Mouse (Mus musculus) mouse trophoblast stem cell (cell line): ENCODE measurements at regions not wholly inside any gene's neighbourhood (a gene's known extent, or its start where the extent isn't known, plus 50 kb on each side); places are given as distances from the start of the nearest gene placed in this dataset.

Experiments
- in situ Hi-C, 2 experiments: fragments of 300-500 bp; cut with MseI, MboI; formaldehyde crosslinking; loops; 2 replicates in 1 of 2; 3 replicates in 1 of 2; pipeline ENCODE4 v1.15.1; 2025

GRCm38 (mm10) chr13:44538238-44538637 lies 191.0 kb upstream of the Jarid2 start:
- in situ Hi-C loops = no loop called here

DNA sequence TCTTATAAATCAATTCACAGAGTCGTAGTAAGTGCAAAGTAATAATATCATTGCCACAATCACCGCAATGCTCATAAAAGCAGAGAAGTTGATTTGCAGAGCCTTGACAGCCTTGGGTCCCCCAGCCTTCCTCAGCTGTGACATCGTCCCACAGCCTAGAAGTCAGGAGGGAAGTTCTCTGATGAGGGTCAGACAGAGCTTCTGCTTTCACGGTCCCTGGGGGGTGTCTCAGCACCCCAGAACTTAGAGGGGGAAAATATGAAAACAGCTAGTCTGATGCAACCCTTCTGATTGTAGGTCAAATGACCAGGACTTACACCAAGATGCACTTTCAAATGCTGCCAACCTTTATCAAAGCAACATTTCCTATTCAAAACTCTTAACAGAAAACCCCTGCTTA lies 188.9 kb upstream of the Jarid2 start:
- in situ Hi-C loops = no loop called here

DNA sequence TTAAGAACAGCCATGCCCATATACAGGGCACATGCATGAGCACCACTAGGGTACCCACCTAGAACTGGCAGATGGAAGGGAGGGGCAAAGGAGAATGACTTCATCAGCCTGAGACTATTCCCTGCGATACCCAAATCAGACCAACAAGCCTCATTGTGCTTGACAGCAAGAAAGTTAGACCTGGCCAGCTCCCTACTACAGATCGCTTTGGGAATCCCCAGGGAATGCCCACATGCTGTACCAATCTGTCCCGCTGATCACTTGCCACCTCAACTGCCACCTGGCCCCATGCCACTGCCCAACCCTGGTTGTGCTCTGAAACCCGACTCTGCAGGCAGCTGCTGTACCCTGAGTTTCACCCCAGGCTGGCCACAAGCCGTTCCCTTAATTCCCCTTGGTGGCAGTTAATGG lies 188.0 kb upstream of the Jarid2 start:
- in situ Hi-C loops = no loop called here

DNA sequence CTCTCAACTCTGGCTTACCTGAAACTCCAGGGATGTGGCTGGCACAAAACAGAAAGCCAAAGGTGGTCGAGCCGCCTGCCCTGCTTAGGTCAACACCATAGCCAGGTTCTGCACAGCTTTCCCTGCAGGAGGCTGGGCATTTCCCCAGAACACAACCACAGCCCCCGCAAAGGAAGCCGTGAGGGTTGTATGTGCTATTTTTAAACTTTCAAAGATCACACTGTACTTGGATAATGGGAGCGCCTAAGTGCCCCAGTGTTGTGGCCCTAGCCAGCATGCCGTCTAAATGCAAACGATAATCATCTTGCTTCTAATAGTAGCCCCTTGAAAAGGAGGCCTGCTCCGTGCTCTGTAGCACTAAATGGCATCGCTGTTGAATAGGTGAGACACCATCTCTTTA lies 184.5 kb upstream of the Jarid2 start:
- in situ Hi-C loops = no loop called here

GRCm38 (mm10) chr13:44546289-44546688 lies 183.0 kb upstream of the Jarid2 start:
- in situ Hi-C loops = no loop called here

DNA sequence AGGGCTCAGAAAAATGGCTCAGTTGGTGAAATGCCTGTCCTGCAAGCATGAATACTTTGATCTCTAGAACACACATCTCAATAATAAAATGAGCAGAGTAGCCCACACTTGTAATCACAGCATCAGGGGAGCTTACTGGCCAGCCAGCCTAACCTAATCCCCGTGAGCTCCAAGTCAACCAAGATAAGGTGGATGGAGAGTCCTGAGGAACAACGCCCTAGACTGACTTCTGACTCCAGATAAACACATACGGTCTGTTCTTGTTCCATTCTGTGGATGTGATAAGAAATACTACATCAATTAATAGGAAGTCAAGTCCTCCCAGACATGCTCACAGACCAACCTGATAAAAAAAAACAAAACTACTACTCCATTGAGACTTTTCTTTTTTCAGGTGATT lies 180.4 kb upstream of the Jarid2 start:
- in situ Hi-C loops = no loop called here

- in situ Hi-C loops = no loop called here
These were observed 175.9 kb upstream of the Jarid2 start for GRCm38 (mm10) chr13:44553363-44553762.

- in situ Hi-C loops = no loop called here
These were observed 174.4 kb upstream of the Jarid2 start for GRCm38 (mm10) chr13:44554686-44555463.

GRCm38 (mm10) chr13:44555979-44556378 lies 173.3 kb upstream of the Jarid2 start:
- in situ Hi-C loops = no loop called here

DNA sequence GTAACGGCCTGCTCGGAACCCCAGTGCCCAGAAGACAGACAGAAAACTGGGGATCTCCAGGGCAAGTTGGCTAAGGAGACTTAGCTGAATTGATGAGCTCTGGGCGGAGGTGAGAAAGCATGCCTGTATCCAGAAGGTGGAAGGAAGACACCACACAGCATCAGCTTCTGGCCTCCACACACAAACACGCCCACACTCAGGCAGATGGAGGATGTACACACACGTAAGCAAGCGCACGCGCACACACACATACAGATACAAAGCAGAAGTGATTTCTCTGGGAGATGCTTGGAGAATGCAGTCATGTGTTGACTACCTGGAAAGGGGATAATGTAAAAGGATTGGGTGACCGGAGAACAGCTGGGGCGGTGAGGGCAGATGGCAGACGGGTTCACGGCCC lies 171.2 kb upstream of the Jarid2 start:
- in situ Hi-C loops = no loop called here

- in situ Hi-C loops = no loop called here
These were observed 170.6 kb upstream of the Jarid2 start for GRCm38 (mm10) chr13:44558491-44559177.

DNA sequence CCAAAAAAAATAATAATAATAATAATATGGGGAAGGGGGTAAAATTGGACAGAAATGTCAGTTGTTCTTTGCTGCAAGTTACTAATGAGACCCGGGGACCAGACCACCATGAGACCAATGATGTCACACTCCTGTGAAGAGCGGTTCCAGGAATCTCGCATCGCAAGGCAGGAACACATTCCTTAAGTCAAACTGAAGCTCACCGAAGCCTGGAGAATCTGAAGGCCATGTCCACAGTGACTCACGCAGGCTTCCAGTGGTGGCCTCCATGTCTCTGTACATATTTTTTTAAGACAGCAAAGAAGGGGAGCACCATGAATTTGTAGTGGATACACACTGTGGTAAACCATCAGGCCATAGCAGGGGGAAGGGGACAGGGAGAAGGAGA lies 170.1 kb upstream of the Jarid2 start:
- in situ Hi-C loops = no loop called here

DNA sequence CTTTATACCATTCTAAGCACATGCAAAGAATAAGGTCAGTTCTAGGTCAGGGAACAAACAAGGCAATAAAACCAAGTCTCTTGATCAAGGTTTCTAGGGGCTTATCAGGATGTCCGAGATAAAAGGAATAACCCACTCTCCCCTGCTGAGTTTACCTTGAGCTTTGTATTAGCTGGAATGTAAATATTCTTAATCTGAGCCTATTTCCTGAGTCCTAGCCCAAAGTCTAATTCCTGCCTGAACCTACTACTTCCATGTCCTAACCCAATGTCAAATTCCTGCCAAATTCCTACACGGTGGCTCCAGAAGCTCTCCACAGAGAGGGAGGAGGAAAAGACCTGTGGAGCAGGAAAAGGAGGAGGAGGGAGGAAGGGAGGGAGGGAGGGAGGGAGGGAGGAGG lies 169.6 kb upstream of the Jarid2 start:
- in situ Hi-C loops = no loop called here

- in situ Hi-C loops = no loop called here
These were observed 164.6 kb upstream of the Jarid2 start for GRCm38 (mm10) chr13:44564705-44565104.

GRCm38 (mm10) chr13:44567696-44568095 lies 161.6 kb upstream of the Jarid2 start:
- in situ Hi-C loops = no loop called here

GRCm38 (mm10) chr13:44569241-44569778 lies 160.0 kb upstream of the Jarid2 start:
- in situ Hi-C loops = no loop called here

GRCm38 (mm10) chr13:44573463-44573862 lies 155.8 kb upstream of the Jarid2 start:
- in situ Hi-C loops = no loop called here

DNA sequence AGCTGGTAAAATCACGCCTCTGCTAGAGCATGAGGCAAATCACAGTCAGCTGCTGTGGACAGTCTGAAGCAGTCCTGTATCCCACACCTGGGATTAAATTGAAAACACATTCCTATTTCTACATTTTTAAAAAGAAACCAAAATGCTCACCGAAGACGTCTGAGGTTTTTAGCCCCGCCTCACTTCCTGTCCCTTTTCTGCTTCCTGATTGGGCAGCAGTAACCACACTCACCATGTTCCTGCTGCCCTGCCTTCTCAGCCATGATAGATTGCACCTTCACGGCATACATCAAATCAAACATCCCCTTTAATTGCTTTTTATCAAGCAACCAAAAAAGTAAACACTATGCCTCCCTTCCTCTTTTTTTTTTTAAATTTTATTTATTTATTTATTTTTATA lies 150.1 kb upstream of the Jarid2 start:
- in situ Hi-C loops = no loop called here

DNA sequence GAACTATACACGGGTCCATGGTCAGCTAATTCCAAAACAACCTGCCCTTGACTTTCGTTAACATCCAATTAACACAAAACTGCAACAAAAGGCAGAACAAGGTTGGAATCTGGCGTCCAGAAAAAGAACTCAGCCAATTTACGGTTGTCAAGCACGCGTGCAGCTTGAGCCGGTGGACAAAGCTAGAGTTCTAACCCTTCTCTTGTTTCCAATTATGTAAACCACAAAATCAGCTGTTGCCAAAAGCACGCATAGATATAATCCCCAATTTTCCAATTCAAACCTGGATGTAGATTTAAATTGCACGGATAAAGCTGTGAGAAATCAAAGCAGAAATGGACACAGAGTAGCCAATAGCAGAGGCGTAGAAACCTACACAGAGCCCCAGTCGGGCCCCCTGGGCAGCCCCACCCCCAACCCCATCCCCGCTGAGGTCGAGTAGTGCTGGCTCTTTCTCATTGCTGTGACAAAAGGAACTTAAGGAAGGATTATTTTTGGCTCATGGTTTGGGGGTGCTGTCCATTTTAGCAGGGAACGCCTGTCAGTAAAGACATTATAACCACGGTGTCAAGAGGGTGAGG lies 149.0 kb upstream of the Jarid2 start:
- in situ Hi-C loops = no loop called here

DNA sequence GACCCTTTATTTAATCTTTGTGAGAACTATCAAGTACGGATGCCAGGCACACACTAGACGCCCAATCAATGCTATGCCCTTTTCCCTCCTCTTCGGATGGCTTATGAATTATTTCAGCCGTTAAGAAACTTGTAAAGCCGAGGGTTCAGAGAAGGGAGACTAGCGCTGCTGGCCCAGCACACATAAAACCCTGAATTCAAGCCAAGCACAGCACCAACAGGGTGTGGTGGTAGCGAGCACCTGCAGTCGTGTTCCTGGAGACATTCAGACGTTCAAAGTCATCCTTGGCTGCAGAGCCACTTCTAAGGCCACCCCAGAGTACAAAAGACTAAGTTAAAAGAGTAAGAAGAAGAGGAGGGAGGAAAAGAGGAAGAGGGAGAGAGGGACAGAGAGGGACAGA lies 148.5 kb upstream of the Jarid2 start:
- in situ Hi-C loops = no loop called here

- in situ Hi-C loops = no loop called here
These were observed 147.1 kb upstream of the Jarid2 start for GRCm38 (mm10) chr13:44581947-44582766.

- in situ Hi-C loops = no loop called here
These were observed 146.5 kb upstream of the Jarid2 start for GRCm38 (mm10) chr13:44582767-44583085.
